Mouse (Mus musculus): ENCODE measurements around the gene Wipi1. TPM values are rescaled to one million over a fixed set of nuclear protein-coding genes. Genes with fewer than 3 reads are reported as not detected.

Wipi1 gene
- polyA plus RNA-seq, 1 experiment, result 29.9 TPM

GRCm38 (mm10) chr11:109634928-109635327 lies 23.2 kb upstream of the Wipi1 start:
- Histone ChIP-seq H3K4me3 (ENCODE audit: control insufficient read depth, low read depth, low read length) (no peak overlapping the region), H3K27me3 (ENCODE audit: control insufficient read depth, insufficient read depth, low read length) (no peaks in the 10 kb centered on the region), H3K27ac (ENCODE audit: control insufficient read depth, insufficient read depth, low read depth, low read length) (no peak overlapping the region), H3K36me3 (ENCODE audit: control insufficient read depth, insufficient read depth, low read length) (no peaks in the 10 kb centered on the region), H3K4me1 (ENCODE audit: control insufficient read depth, insufficient read depth, low read length) (peaks cover 2% of the 10 kb centered on the region)
- TF ChIP-seq CTCF (IDR thresholded peaks at IDR 0.05; ENCODE audit: control insufficient read depth, insufficient read depth, insufficient replicate concordance, low read depth, low read length) (no peak), POLR2A (IDR thresholded peaks at IDR 0.05; ENCODE audit: control insufficient read depth, low read depth, low read length) (no peak)

DNA sequence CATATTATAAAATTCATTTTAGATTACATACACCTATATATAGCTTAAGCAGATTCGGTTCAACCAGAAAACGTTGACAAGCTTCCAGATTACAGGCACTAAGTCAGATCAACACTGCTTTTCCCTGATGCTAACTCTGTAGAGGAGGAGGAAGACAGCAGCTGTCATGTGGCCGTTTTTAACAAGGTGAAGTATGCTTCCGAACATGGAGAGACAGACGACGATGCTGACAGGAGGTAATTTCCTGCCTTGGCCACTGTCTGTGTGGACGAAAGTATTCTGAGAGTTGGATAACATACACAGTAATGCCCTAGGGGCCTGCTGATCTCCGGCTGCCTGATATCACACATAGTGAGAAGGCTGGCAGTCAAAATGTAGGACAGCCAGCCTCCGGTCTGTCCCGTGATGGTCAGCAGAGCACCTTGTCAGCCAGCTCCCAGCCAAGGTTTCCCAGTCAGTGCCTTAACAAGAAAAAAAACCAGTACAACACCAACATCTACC lies 17.3 kb upstream of the Wipi1 start:
- Histone ChIP-seq H3K27me3 (ENCODE audit: control insufficient read depth, insufficient read depth, low read length) (no peaks in the 10 kb centered on the region), H3K27ac (ENCODE audit: control insufficient read depth, insufficient read depth, low read depth, low read length) (no peak overlapping the region), H3K4me3 (ENCODE audit: control insufficient read depth, low read depth, low read length) (no peak overlapping the region), H3K36me3 (ENCODE audit: control insufficient read depth, insufficient read depth, low read length) (no peaks in the 10 kb centered on the region), H3K4me1 (ENCODE audit: control insufficient read depth, insufficient read depth, low read length) (no peaks in the 10 kb centered on the region)
- TF ChIP-seq POLR2A (IDR thresholded peaks at IDR 0.05; ENCODE audit: control insufficient read depth, low read depth, low read length) (no peak), CTCF (IDR thresholded peaks at IDR 0.05; ENCODE audit: control insufficient read depth, insufficient read depth, insufficient replicate concordance, low read depth, low read length) (no peak)

- Histone ChIP-seq H3K4me1 (ENCODE audit: control insufficient read depth, insufficient read depth, low read length) (0 out of 2 replicates have a peak, but pooled peaks cover 2% of the 10 kb centered on the region), H3K4me3 (ENCODE audit: control insufficient read depth, low read depth, low read length) (no peak overlapping the region), H3K27ac (ENCODE audit: control insufficient read depth, insufficient read depth, low read depth, low read length) (no peak overlapping the region), H3K36me3 (ENCODE audit: control insufficient read depth, insufficient read depth, low read length) (no peaks in the 10 kb centered on the region), H3K27me3 (ENCODE audit: control insufficient read depth, insufficient read depth, low read length) (no peaks in the 10 kb centered on the region)
- TF ChIP-seq POLR2A (IDR thresholded peaks at IDR 0.05; ENCODE audit: control insufficient read depth, low read depth, low read length) (no peak), CTCF (IDR thresholded peaks at IDR 0.05; ENCODE audit: control insufficient read depth, insufficient read depth, insufficient replicate concordance, low read depth, low read length) (no peak)
Measured at GRCm38 (mm10) chr11:109628099-109628498, 16.3 kb upstream of the Wipi1 start.

GRCm38 (mm10) chr11:109627648-109628047 lies 15.9 kb upstream of the Wipi1 start:
- no peaks in the 10 kb centered on the region for H3K27me3 ChIP-seq (ENCODE audit: control insufficient read depth, insufficient read depth, low read length)
- TF ChIP-seq POLR2A (IDR thresholded peaks at IDR 0.05; ENCODE audit: control insufficient read depth, low read depth, low read length) (no peak), CTCF (IDR thresholded peaks at IDR 0.05; ENCODE audit: control insufficient read depth, insufficient read depth, insufficient replicate concordance, low read depth, low read length) (no peak)
- H3K36me3 ChIP-seq (ENCODE audit: control insufficient read depth, insufficient read depth, low read length), result no peaks in the 10 kb centered on the region
- no peak overlapping the region for H3K27ac ChIP-seq (ENCODE audit: control insufficient read depth, insufficient read depth, low read depth, low read length)
- no peak overlapping the region for H3K4me3 ChIP-seq (ENCODE audit: control insufficient read depth, low read depth, low read length)
- H3K4me1 ChIP-seq (ENCODE audit: control insufficient read depth, insufficient read depth, low read length), result peaks cover 2% of the 10 kb centered on the region; the same call in 1 of the 2 replicates

DNA sequence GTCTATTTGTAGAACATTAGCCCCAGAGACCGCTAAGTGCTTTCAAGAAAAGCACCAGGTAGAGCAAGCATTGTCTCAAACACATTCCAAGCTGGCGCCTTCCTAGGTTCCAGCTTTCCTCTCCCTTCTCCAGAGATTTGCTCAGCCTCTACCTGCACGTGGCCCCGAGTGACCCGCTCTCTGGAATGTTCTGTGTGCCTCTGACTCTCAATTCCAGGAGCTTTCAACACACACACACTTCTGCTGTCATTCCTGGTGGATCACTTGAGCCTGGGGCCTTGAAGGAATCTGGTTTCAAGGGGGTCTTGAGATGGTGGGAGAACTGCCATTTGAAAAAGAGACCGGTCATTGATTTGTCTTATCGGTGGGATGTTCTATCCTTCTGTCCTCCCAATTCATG lies 11.5 kb upstream of the Wipi1 start:
- Histone ChIP-seq H3K27me3 (ENCODE audit: control insufficient read depth, insufficient read depth, low read length) (no peaks in the 10 kb centered on the region), H3K4me3 (ENCODE audit: control insufficient read depth, low read depth, low read length) (no peak overlapping the region), H3K36me3 (ENCODE audit: control insufficient read depth, insufficient read depth, low read length) (no peaks in the 10 kb centered on the region), H3K4me1 (ENCODE audit: control insufficient read depth, insufficient read depth, low read length) (peaks cover 2% of the 10 kb centered on the region; the same call in 1 of the 2 replicates), H3K27ac (ENCODE audit: control insufficient read depth, insufficient read depth, low read depth, low read length) (no peak overlapping the region)
- no peak for TF ChIP-seq CTCF (IDR thresholded peaks at IDR 0.05; ENCODE audit: control insufficient read depth, insufficient read depth, insufficient replicate concordance, low read depth, low read length)
- no peak for TF ChIP-seq POLR2A (IDR thresholded peaks at IDR 0.05; ENCODE audit: control insufficient read depth, low read depth, low read length)

DNA sequence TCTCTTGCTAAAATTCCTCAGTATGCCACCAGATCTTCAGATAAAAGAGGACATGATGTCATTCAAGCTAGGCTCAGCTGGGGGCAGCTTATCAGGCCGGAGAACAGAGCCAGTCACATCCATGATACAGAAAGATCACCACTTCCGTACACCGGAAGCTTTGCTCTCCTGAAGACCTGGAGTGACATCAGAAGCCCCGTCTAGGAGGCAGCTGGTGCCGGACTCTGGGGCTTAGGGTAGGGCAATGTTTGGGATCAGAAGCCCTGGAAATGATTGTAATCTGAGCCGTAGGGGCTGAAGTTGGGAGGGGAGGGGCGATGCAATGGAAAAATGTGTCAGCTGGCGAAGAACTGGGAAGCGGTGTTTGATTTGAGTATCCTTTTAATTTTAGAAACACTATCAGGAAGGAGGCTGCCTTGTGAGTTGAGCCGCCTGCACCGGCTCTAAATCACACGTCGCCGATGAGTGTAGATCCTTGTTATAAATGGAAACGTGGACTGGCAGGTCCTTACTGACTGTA lies 10.8 kb upstream of the Wipi1 start:
- H3K4me1 ChIP-seq (ENCODE audit: control insufficient read depth, insufficient read depth, low read length), result peaks cover 2% of the 10 kb centered on the region; the same call in 1 of the 2 replicates
- no peaks in the 10 kb centered on the region for H3K27me3 ChIP-seq (ENCODE audit: control insufficient read depth, insufficient read depth, low read length)
- no peak for TF ChIP-seq CTCF (IDR thresholded peaks at IDR 0.05; ENCODE audit: control insufficient read depth, insufficient read depth, insufficient replicate concordance, low read depth, low read length)
- no peak for TF ChIP-seq POLR2A (IDR thresholded peaks at IDR 0.05; ENCODE audit: control insufficient read depth, low read depth, low read length)
- no peak overlapping the region; the same call in 1 of the 2 replicates for H3K4me3 ChIP-seq (ENCODE audit: control insufficient read depth, low read depth, low read length)
- no peaks in the 10 kb centered on the region for H3K36me3 ChIP-seq (ENCODE audit: control insufficient read depth, insufficient read depth, low read length)
- no peak overlapping the region for H3K27ac ChIP-seq (ENCODE audit: control insufficient read depth, insufficient read depth, low read depth, low read length)

DNA sequence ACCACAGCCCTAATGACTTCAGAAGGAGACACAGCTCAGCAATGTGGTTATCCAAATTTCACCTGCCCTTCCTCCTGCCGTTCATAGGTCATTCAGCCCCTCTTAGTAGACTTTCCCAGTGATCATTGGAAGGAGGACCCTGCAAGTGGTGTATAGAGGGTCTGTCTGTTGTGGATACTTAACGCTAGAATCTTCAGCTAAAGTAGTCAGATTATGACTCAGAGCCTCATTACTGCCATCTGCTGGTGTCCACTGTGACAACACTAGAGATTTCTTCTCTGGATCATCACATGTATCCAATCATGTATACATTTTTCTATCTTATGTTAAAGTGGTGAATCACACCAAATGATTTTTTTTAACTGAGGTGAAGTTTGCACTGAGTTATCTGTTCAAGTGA lies 9.4 kb upstream of the Wipi1 start:
- Histone ChIP-seq H3K27me3 (ENCODE audit: control insufficient read depth, insufficient read depth, low read length) (no peaks in the 10 kb centered on the region), H3K4me3 (ENCODE audit: control insufficient read depth, low read depth, low read length) (no peak overlapping the region), H3K36me3 (ENCODE audit: control insufficient read depth, insufficient read depth, low read length) (no peaks in the 10 kb centered on the region), H3K4me1 (ENCODE audit: control insufficient read depth, insufficient read depth, low read length) (peaks cover 2% of the 10 kb centered on the region; the same call in 1 of the 2 replicates), H3K27ac (ENCODE audit: control insufficient read depth, insufficient read depth, low read depth, low read length) (no peak overlapping the region)
- TF ChIP-seq POLR2A (IDR thresholded peaks at IDR 0.05; ENCODE audit: control insufficient read depth, low read depth, low read length) (no peak), CTCF (IDR thresholded peaks at IDR 0.05; ENCODE audit: control insufficient read depth, insufficient read depth, insufficient replicate concordance, low read depth, low read length) (no peak)

Measured in testis, adult 2 months (tissue).